Mouse (Mus musculus) cortical plate, adult 2 months (tissue): ENCODE data around the gene Pars2.

Source experiments
- CTCF ChIP-seq: fragments of 200-500 bp; IDR thresholded peaks from 2 replicates; pipeline ENCODE4 v1.5.1; 2011; ENCODE audit warnings: mild to moderate bottlenecking, control low read depth, low read length; ENCODE audit not compliant: insufficient read depth; ENCODE audit errors: extremely low read depth
- POLR2A ChIP-seq: fragments of 200-500 bp; IDR thresholded peaks from 2 replicates; pipeline ENCODE4 v1.6.1; 2011; ENCODE audit warnings: mild to moderate bottlenecking, low read length, control low read depth; ENCODE audit not compliant: insufficient read depth; ENCODE audit errors: extremely low read depth

DNA sequence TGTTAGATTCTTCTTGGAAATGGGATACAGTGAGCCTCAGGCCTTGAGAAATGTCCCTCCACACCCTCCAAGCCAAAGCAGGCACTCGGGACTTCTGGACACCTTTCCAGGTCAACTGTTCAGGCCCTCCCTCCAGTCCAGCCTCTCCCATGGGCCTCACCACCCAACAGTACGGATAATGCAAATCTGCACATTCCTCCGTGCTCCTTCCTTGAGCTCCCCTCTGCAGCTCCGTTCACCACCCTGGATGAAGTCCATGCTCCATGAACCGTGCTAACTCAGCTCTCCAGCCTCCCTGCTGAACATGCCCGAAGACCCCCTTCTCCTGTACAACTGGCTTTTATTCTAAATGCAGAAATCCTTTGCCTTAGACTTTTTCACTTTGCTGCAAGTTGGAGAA is 13.8 kb downstream of the Pars2 start:
- TF ChIP-seq CTCF (no peak), POLR2A (no peak)
